Mouse (Mus musculus): ENCODE data around the gene Uvssa.
"Not testable (repeated sequence)": the region's sequence is repeated elsewhere in the genome, so short reads cannot be mapped to it uniquely, and the experiment has no call there.

Uvssa gene

GRCm38 (mm10) chr5:33378302-33378854, at the start of gene Uvssa:
Gene Uvssa, plus strand, starts transcription at chr5:33378549.
- DNase-seq (ENCODE audit: low spot score in 2 of 2) = peak; percentile 99

DNA sequence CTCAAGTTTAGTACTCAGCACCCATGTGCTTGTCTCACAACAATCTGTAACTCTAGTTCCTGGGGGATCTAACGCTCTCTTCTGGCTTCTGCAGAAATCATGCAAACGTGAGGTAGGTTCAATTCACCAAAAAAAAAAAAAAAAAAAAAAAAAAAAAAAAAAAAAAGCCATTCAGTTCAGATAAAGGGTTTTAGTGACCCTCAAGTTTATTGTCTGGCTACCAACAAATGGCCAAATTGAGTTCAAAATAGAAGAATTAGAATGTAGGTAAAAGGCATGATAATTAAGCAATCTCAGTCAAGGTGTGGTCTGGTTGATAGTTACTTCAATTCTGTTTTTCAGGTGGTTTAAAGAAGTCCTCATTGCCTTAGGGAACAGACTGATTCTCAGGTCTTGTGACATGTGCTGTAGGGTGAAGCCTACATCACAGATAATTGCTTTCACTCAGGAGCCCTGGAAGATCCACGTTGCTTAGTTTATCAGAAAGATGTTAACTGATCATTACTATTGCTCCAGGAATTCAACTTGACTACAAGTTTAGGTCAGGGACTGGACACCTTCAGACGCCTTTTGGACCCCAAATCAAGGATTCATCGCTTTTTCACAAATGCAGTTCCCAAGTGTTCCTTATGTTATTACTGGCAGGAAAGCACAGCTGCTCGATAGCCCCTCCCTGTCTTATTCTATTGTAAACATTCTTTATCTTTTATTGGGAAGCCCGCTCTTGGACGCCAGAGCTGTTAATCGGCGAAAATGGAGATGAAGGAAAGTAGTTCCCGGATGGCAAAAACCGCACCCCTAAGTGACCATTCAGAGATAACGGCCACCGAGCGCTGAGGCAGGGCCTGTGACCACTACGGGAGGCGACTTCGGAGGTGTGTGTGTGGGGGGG, 43.7 kb upstream of the Uvssa start:
- DNase-seq (ENCODE audit: low spot score in 2 of 2) = no peak

GRCm38 (mm10) chr5:33335273-33335976, 42.9 kb upstream of the Uvssa start, which contains the start of gene Maea:
Gene Maea, plus strand, starts transcription at chr5:33335509.
- DNase-seq (ENCODE audit: low spot score in 2 of 2) = peak; percentile 97

- DNase-seq (ENCODE audit: low spot score in 2 of 2) = peak; percentile 19 to 38
Observed at GRCm38 (mm10) chr5:33335977-33336360, 42.4 kb upstream of the Uvssa start.

GRCm38 (mm10) chr5:33337206-33337605, 41.1 kb upstream of the Uvssa start:
- no peak for DNase-seq (ENCODE audit: low spot score in 2 of 2)

GRCm38 (mm10) chr5:33341165-33341564, 37.2 kb upstream of the Uvssa start:
- no peak for DNase-seq (ENCODE audit: low spot score in 2 of 2)

DNA sequence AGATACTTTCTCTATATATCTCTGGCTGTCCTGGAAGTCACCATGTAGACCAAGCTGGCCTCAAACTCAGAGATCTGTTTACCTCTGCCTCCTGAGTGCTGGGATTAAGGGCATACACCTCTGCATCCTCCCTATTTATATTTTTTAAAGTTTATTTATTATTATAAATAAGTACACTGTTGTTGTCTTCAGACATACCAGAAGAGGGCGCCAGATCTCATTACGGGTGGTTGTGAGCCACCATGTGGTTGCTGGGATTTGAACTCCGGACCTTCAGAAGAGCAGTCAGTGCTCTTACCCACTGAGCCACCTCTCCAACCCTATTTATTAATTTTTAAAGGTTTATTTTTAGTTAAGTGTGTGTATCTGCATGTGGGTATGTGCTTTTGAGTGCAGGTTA, 36.1 kb upstream of the Uvssa start:
- not testable (repeated sequence) for DNase-seq (ENCODE audit: low spot score in 2 of 2)

- no peak for DNase-seq (ENCODE audit: low spot score in 2 of 2)
Observed at GRCm38 (mm10) chr5:33342821-33343220, 35.5 kb upstream of the Uvssa start.

DNA sequence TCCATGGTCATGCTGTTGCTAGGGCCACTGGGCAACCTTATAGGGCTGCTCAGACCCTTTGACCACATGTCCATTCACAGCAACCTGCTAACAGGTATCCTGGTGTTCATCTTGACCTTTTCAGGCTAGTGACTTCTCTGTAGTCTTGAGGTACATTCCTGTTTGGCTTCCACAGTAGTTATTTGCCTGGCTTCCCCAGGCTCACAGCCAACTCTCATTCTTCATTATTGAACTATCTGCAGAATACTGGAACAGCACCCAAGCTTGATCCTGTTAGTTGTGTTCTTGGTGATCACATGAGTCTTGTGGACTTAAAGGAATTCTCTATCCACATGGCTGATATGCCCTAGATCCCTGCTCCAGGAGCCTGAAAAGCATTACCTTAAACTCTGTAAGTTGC, 34.8 kb upstream of the Uvssa start:
- DNase-seq (ENCODE audit: low spot score in 2 of 2) = no peak

- DNase-seq (ENCODE audit: low spot score in 2 of 2) = no peak
Observed at GRCm38 (mm10) chr5:33344070-33344469, 34.3 kb upstream of the Uvssa start.

GRCm38 (mm10) chr5:33347620-33348019, 30.7 kb upstream of the Uvssa start:
- no peak for DNase-seq (ENCODE audit: low spot score in 2 of 2)

GRCm38 (mm10) chr5:33349205-33349604, 29.1 kb upstream of the Uvssa start:
- DNase-seq (ENCODE audit: low spot score in 2 of 2) = no peak

GRCm38 (mm10) chr5:33349706-33350105, 28.6 kb upstream of the Uvssa start:
- no peak for DNase-seq (ENCODE audit: low spot score in 2 of 2)

DNA sequence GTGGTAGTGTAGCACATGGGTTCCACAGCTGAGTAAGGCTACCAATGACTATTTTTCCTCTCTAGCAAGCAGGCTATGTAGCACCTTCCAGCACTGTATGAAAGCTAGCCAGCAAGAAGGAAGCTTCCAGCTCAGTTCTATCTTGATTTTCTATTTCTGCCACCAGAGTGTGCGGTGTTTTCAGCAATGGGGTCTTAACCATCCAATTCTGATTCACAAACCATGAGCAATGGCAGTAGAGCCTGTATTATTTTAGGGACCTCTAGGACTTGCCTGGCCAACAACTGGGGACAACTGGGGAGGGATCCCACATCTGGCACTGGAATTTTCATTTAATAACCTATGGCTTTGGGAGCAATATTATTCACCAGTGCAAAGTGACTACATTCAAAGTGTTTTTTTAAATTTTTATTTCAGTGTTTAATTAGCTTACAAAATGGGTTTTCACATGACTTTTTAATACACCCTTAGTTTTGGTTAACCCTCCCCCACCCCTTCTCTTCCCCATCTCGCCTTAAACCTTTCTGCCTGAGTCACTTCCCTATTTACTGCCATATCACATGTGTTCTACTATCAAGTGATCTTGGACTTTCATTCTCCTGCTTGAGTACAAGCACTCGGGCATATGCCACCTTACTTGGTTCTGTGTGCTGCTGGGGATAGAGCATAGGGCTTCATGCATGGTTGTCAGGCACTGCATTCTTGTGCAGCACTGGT, 26.6 kb upstream of the Uvssa start:
- DNase-seq (ENCODE audit: low spot score in 2 of 2) = peak; percentile 3 to 18

GRCm38 (mm10) chr5:33352273-33352645, 26.1 kb upstream of the Uvssa start:
- peak; percentile 3 to 27 for DNase-seq (ENCODE audit: low spot score in 2 of 2)

DNA sequence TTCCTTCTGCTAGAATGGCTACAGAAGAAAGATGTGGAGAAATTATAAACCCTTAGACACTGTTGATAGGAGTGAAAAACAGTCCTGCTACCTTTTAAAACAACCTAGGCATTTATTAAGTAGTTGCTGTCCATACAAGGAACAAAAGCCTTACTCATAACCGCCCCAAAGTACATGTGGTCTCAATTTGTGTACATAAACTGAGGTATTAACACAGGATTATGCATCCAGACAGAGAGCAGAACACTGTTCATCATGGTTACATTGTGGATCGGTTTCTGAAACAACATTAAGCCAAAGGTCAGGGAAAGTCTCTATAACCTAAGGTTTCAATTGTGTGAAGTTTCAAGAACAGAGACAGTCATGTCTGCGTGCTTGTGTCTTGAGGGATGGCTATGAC, 25.3 kb upstream of the Uvssa start:
- DNase-seq (ENCODE audit: low spot score in 2 of 2) = no peak

DNA sequence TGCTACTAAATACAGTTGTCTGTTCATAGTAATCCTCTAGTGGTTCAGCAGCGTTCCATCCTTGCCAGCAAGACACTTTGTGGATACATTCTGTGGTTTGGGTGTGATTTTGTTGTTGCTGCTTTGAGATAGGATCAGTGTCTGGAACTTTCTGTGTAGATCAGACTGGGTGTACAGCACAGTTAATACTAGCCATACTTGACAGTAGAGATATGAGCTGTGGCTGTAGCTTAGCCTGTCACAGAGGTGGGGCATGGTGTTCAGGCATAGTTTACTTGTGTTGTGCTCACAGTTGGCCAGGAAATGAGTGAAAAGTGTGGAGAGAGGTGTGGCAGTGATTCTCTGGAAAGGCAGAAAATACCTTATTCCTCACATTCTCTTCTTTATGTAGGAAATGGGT, 20.9 kb upstream of the Uvssa start:
- DNase-seq (ENCODE audit: low spot score in 2 of 2) = no peak

GRCm38 (mm10) chr5:33358467-33358866, 19.9 kb upstream of the Uvssa start:
- DNase-seq (ENCODE audit: low spot score in 2 of 2) = peak; percentile 49

- DNase-seq (ENCODE audit: low spot score in 2 of 2) = no peak
Observed at GRCm38 (mm10) chr5:33363263-33363662, 15.1 kb upstream of the Uvssa start.

- DNase-seq (ENCODE audit: low spot score in 2 of 2) = no peak
Observed at GRCm38 (mm10) chr5:33368651-33369050, 9.7 kb upstream of the Uvssa start.

DNA sequence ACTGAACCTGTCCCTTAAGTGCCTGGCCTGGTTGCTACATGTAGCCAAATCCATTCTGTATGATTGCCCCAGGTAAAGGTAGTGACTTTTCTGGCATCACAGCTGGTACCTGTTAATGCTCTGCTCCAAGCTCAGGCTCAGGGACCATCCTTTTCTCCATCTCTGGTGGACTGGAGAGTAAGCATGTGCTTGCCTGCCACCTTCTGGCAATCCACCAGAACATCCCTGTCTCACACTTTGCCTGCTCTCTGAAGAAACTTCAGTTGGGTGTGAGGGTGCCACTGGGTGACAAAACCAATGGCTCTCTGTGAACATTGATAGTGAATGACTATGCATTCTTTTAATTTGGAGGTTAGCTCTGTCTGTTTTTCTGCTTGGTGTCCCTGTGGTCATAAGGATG, 7.2 kb upstream of the Uvssa start:
- DNase-seq (ENCODE audit: low spot score in 2 of 2) = peak; percentile 7 to 27

DNA sequence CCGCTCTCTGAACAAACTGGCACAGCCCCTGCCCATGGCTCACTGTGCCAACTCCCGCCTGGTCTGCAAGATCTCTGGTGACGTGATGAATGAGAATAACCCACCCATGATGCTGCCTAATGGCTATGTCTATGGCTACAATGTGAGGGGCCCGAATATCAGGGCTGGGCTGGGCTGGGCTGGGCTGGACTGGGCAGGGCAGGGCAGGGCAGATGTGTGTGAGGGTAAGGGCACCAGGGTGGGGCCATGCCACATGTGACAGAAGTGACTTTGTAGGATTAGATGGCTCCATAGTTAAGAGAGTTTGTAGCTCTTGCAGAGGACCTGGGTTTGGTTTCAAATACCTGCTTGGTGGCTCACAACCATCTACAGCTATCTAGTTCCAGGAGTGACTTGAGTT, 6.7 kb upstream of the Uvssa start:
- DNase-seq (ENCODE audit: low spot score in 2 of 2) = no peak
